In genomic region chr16:23233496-23233895, GRCm38 (mm10) we compare ENCODE assay signal across 8 mouse cellular contexts. TPM values are rescaled to one million over a fixed set of nuclear protein-coding genes. Genes with fewer than 3 reads are reported as not detected.
DNase-seq lines count a peak whose midpoint lies in the region; ATAC-seq and TF ChIP-seq lines count a peak whose summit lies in the region.

No protein-coding gene starts in this region.

- no peaks in the 10 kb centered on the region for H3K9me3 ChIP-seq in forebrain, embryonic 14.5 days (replicated peaks; ENCODE audit: control insufficient read depth, low read length)
- H3K9me3 ChIP-seq in forebrain, postnatal 0 days (ENCODE audit: low read length): no peaks in the 10 kb centered on the region
- no peaks in the 10 kb centered on the region for H3K9me3 ChIP-seq in midbrain, postnatal 0 days (ENCODE audit: low read length)

- no peak overlapping the region for H3K27ac ChIP-seq in forebrain, embryonic 14.5 days (ENCODE audit: low read depth, low read length)
- H3K27ac ChIP-seq in forebrain, postnatal 0 days (ENCODE audit: low read depth, low read length): no peak overlapping the region
- no peak overlapping the region for H3K27ac ChIP-seq in midbrain, postnatal 0 days (ENCODE audit: low read depth, low read length)

- H3K4me2 ChIP-seq in forebrain, embryonic 14.5 days (ENCODE audit: low read length): no peak overlapping the region
- no peak overlapping the region for H3K4me2 ChIP-seq in forebrain, postnatal 0 days (ENCODE audit: low read depth)
- no peak overlapping the region for H3K4me2 ChIP-seq in midbrain, postnatal 0 days (ENCODE audit: low read depth, low read length, poor library complexity, severe bottlenecking)

- DNase-seq in layer of hippocampus, adult 9-11 months: peak; percentile 56
- DNase-seq in layer of hippocampus, adult 9-10 months (ENCODE audit: low spot score): no peak
- DNase-seq in gastrocnemius, adult 18-20 months (ENCODE audit: low spot score): peak; percentile 51
- DNase-seq in splenic B cell, adult 2 months (ENCODE audit: low read depth, low spot score): peak; percentile 54
- DNase-seq in forebrain, embryonic 14.5 days (ENCODE audit: low spot score): no peak
- DNase-seq in forebrain, postnatal 0 days: no peak
- no peak for DNase-seq in midbrain, postnatal 0 days (ENCODE audit: low spot score)

- ATAC-seq in hematopoietic stem cell, adult 5-6 weeks (replicated peaks in 1 of 2; ENCODE audit: insufficient read depth in 1 of 2, low FRiP score in 2 of 2, low TSS enrichment in 1 of 2, low read depth in 1 of 2, poor library complexity in 2 of 2, severe bottlenecking in 2 of 2): peak; percentile 89 to 96
- ATAC-seq in forebrain, embryonic 14.5 days: no peak
- ATAC-seq in forebrain, postnatal 0 days: no peak
- no peak for ATAC-seq in midbrain, postnatal 0 days (ENCODE audit: low FRiP score)

- WGBS in forebrain, embryonic 14.5 days: 93% methylated on average over 10 of the region's 10 CpGs
- 91% methylated on average over 10 of the region's 10 CpGs for WGBS in forebrain, postnatal 0 days
- WGBS in midbrain, postnatal 0 days: 96% methylated on average over 10 of the region's 10 CpGs

- H3K4me1 ChIP-seq in forebrain, embryonic 14.5 days (ENCODE audit: control insufficient read depth, insufficient read depth, low read length): peaks cover 11% of the 10 kb centered on the region
- H3K4me1 ChIP-seq in forebrain, postnatal 0 days (ENCODE audit: insufficient read depth): peaks cover 15% of the 10 kb centered on the region
- no peaks in the 10 kb centered on the region for H3K4me1 ChIP-seq in midbrain, postnatal 0 days (ENCODE audit: insufficient read depth, low read length)

- peaks cover 7% of the 10 kb centered on the region; the same call in 1 of the 2 replicates for H3K36me3 ChIP-seq in splenic B cell, adult 2 months (ENCODE audit: control insufficient read depth, insufficient read depth, low read length, poor library complexity, severe bottlenecking)
- peaks cover 10% of the 10 kb centered on the region; the same call in 1 of the 2 replicates for H3K36me3 ChIP-seq in forebrain, embryonic 14.5 days (ENCODE audit: control insufficient read depth, insufficient read depth, low read length)
- 0 out of 2 replicates have a peak, but pooled peaks cover 3% of the 10 kb centered on the region for H3K36me3 ChIP-seq in forebrain, postnatal 0 days (ENCODE audit: insufficient read depth)
- H3K36me3 ChIP-seq in midbrain, postnatal 0 days (ENCODE audit: insufficient read depth, low read length): no peaks in the 10 kb centered on the region

- no peak overlapping the region for H3K4me3 ChIP-seq in forebrain, embryonic 14.5 days (ENCODE audit: low read depth, low read length)
- no peak overlapping the region for H3K4me3 ChIP-seq in forebrain, postnatal 0 days (ENCODE audit: low read depth, low read length)
- H3K4me3 ChIP-seq in midbrain, postnatal 0 days (ENCODE audit: low read depth, low read length): no peak overlapping the region

- no peaks in the 10 kb centered on the region for H3K27me3 ChIP-seq in splenic B cell, adult 2 months (ENCODE audit: control insufficient read depth, insufficient read depth, low read length, poor library complexity, severe bottlenecking)
- no peaks in the 10 kb centered on the region for H3K27me3 ChIP-seq in forebrain, embryonic 14.5 days (replicated peaks; ENCODE audit: control insufficient read depth, insufficient read depth, low read length)
- H3K27me3 ChIP-seq in forebrain, postnatal 0 days (ENCODE audit: insufficient read depth, low read length): no peaks in the 10 kb centered on the region
- no peaks in the 10 kb centered on the region for H3K27me3 ChIP-seq in midbrain, postnatal 0 days (ENCODE audit: insufficient read depth, low read length)

- H3K9ac ChIP-seq in forebrain, embryonic 14.5 days (ENCODE audit: low read length): no peak overlapping the region
- H3K9ac ChIP-seq in forebrain, postnatal 0 days: no peak overlapping the region
- H3K9ac ChIP-seq in midbrain, postnatal 0 days (replicated peaks; ENCODE audit: low read length, poor library complexity, severe bottlenecking): no peak overlapping the region

- TF ChIP-seq CTCF in forebrain, postnatal 0 days (IDR thresholded peaks at IDR 0.05; ENCODE audit: low read depth): no peak
- TF ChIP-seq CTCF in midbrain, postnatal 0 days (IDR thresholded peaks at IDR 0.05): no peak

RNA-seq across cellular contexts. Expression of gene St6gal1, which starts 9.0 kb away (rescaled TPM):
- total RNA-seq in gastrocnemius, adult 18-20 months (2021): 1 to 10 TPM; 3.6 to 4.7 TPM
- 1.2 and 2.1 TPM in 2 replicates for total RNA-seq in hematopoietic stem cell, adult 5-6 weeks (2017)
- polyA plus RNA-seq in forebrain, embryonic 14.5 days (2014; fragmentation: Nextera tagmentation; extraction: Ambion mirVana): 46.0 and 56.0 TPM in 2 replicates
- total RNA-seq in forebrain, postnatal 0 days (2014; rRNA removed): 21.8 and 27.3 TPM in 2 replicates
- polyA plus RNA-seq in forebrain, postnatal 0 days (2015; fragmentation: Nextera tagmentation; extraction: Ambion mirVana): 16.4 and 18.6 TPM in 2 replicates
- total RNA-seq in midbrain, postnatal 0 days (2014; rRNA removed): 17.7 and 20.6 TPM in 2 replicates
- polyA plus RNA-seq in midbrain, postnatal 0 days (2015; fragmentation: Nextera tagmentation; extraction: Ambion mirVana): 8.5 and 12.0 TPM in 2 replicates

Comparison
In these comparisons a context has a peak if more than half of its experiments do, and no peak if none do; other contexts are left out.
1. DNase-seq: peak in layer of hippocampus, adult 9-11 months (single experiment), gastrocnemius, adult 18-20 months (single experiment) and splenic B cell, adult 2 months (single experiment); none in layer of hippocampus, adult 9-10 months (single experiment), forebrain, embryonic 14.5 days (single experiment), forebrain, postnatal 0 days (single experiment) and midbrain, postnatal 0 days (single experiment).
2. ATAC-seq: peak in hematopoietic stem cell, adult 5-6 weeks (2 of 2); none in forebrain, embryonic 14.5 days (single experiment), forebrain, postnatal 0 days (single experiment) and midbrain, postnatal 0 days (single experiment).